Mouse (Mus musculus): ENCODE data around the gene Dock4.

Dock4 gene

GRCm38 (mm10) chr12:40445648-40446449, at the start of gene Dock4, which contains the start of gene Zfp277:
Dock4 (plus strand) TSS chr12:40445952.
Zfp277 (minus strand) TSS chr12:40445902.
- under 1% methylated on average over 69 of the region's 80 CpGs for WGBS

DNA sequence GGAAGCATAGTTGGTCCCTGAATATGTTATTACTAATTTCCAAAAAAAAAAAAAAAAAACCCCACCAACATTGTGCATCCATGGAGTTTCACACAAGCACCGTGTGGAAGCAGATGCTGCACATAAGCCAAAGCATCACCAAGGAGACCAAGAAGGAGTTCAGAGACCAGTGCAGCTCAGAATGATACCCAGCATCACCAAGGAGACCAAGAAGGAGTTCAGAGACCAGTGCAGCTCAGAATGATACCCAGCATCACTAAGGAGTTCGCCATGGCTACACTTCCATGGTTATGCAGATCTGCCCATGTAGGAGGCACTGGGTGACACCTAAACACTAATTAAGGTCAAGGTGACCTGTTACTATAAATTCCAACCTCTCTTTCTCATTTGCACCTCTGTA, 46.8 kb upstream of the Dock4 start:
- 68% methylated on average over 2 of the region's 2 CpGs for WGBS

- 85% methylated on average over 2 of the region's 2 CpGs for WGBS
These were observed 46.4 kb upstream of the Dock4 start for GRCm38 (mm10) chr12:40399386-40399785.

GRCm38 (mm10) chr12:40399812-40400211, 45.9 kb upstream of the Dock4 start:
- 65% methylated on average over 10 of the region's 10 CpGs for WGBS

GRCm38 (mm10) chr12:40414682-40415311, 31.0 kb upstream of the Dock4 start:
- 38% methylated on average over 5 of the region's 5 CpGs for WGBS

- WGBS, result 37% methylated on average over 8 of the region's 8 CpGs
These were observed 30.3 kb upstream of the Dock4 start for GRCm38 (mm10) chr12:40415312-40415925.

DNA sequence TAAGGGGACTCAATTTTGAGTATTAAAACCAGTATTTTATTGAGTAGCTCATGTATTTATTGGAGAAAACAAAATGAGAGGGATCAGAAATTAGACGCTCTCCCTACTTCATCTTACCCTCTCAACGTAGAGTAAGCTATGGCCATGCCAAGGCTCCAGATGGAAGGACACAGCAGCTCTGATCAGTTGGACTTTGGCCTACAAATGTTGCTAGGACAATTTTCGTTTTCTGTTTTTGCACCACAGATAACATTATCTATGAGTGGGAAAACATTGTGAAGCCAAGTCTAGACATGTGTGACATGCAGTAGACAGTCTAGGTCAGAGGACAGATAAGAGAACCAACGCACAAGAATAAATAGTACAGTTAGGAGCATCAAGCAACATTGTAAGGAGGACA, 28.5 kb upstream of the Dock4 start:
- WGBS, result 91% methylated on average over 4 of the region's 4 CpGs

GRCm38 (mm10) chr12:40424991-40425390, 20.8 kb upstream of the Dock4 start:
- 89% methylated on average over 1 of the region's 1 CpGs for WGBS

- 91% methylated on average over 10 of the region's 10 CpGs for WGBS
These were observed 18.1 kb upstream of the Dock4 start for GRCm38 (mm10) chr12:40427606-40428005.

DNA sequence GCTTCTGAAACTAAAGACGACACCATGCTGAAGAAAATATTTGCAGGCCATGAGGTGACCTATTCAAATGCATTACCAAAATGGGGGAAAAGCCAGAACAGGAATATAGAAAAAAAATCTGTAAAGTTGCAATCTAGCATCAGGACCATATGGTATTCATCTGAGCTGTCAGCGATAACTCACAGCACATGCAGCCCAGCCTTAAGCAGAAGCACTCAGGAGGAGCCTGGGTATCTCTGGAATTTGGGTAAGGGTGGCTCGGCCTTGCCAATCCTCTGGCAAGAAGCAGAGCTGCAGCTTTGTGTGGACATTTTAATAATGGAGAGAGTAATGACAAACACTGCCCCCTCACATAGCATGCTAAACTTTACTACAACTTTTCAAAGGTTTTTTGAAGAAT, 15.8 kb upstream of the Dock4 start:
- WGBS, result 69% methylated on average over 3 of the region's 3 CpGs

DNA sequence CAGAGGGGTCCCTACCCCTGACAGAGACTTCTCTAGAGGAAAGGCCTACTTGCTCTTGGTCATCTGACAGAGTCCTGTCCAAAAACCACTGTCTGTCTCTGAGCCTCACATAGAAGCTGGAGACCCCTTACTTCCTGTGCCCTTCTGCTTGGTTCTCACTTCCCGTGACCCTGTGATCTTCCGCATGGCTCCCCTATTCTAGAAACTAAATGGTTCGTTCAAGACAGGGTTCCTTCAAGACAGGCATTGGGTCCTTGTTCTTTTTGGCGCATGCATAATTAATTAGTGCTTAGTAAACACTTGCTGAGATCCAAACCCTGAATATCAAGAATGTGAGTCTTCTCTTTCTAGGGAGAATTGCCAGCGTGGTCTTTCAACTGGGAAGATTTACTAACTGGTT, 14.7 kb upstream of the Dock4 start:
- 71% methylated on average over 5 of the region's 5 CpGs for WGBS

DNA sequence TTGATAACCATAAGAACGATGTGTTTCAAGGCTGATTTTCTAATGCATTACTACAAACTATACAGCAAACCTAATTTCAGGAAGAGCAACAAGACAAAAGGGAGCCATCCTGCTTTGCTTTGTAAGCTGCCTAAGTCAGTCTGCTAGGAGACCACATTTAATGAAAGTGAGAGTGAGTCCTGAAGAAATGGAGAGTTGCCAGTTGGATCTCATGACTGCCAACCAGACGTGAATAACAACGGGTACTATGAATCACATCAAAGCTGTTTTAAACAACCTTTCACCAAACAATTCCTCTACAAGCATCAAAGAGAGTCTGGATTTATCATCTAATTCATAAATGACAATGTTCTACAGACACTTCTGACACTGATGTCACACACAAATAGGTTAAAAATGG, 11.7 kb upstream of the Dock4 start:
- WGBS, result 27% methylated on average over 3 of the region's 3 CpGs

DNA sequence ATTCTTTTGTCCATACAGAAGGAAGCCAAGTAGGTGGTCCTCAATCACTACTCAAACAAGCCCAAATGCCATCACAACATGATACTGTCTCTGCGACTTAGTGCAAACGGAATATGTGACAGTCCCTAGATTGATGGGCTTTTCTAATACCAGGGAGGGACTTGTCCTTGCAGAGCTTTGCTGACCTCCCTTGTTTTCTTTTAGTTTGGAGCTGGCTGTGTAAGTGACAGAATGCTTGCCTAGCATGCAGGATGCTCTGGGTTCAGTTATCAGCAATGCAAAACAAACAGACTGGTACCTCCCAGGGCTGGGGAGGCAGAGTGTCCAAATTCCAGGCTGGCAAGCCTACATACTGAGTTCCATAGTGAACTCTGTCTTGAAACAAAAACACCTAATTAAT, 7.7 kb upstream of the Dock4 start:
- WGBS, result 71% methylated on average over 2 of the region's 2 CpGs

DNA sequence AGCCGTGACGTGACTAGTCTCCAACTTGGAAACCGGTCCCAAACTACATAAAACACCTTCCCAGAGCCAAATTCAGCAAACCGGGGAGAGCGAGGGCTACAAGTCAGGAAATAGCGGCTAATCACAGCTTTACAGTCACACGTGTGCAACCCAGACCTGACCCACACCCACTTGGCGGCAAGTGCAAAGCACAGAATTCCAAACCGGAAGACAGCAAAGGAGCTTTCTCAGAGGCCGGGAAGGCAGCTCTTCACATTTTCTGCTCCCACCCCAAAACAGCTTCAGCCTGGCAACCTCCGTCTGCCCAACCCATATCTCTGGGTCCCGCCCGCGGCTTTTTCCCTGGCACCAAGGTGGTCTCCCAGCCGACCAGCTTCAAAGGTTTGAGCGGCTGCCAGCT, 546 bp upstream of the Dock4 start:
- under 1% methylated on average over 16 of the region's 16 CpGs for WGBS

DNA sequence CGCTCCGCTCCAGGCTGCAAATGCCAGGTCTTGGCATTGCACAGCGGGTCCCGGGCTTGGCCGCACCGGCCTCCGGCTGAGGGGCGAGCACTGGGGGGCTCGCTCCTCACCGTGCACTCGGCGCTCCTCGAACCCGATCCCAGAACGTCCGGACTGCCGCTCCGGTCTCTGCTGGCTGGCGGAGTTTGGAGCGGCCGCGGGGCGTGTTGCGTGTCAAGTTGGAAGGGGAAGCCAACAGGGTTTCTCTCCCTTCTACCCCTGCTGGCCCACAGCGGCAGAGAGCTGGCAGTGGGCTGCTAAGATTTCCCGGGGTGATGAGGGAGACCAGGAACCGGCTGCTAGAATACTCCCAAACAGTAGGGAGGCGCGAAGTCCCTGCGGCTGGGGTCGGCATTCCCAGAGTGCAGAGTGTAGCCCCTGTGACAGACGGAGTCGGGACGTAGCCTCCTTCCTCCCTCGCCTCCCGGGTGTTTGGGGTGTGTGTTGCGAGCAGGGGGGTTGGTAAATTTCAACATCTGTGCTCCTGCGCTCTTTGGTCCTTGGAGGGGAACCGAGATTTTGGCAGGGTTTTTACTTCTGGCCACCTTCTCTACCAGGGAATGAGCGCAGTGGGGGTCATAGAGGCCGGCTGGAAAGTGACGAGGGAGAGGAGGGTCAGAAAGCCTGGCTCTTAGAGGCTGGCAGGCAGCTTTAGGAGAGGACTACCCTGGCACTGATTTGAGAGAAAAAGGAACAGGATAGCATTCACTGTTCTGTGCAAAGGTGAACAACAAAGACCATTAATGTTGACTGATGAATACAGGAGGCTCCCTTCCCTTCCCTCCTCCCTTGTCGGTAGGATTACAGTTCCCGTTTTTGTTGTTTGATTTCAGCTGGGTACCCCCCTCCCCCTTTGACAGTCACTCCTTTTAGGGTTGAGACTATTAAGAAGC, 964 bp downstream of the Dock4 start:
- WGBS, result under 1% methylated on average over 44 of the region's 44 CpGs

- 22% methylated on average over 10 of the region's 10 CpGs for WGBS
These were observed 2.0 kb downstream of the Dock4 start for GRCm38 (mm10) chr12:40447561-40448355.

DNA sequence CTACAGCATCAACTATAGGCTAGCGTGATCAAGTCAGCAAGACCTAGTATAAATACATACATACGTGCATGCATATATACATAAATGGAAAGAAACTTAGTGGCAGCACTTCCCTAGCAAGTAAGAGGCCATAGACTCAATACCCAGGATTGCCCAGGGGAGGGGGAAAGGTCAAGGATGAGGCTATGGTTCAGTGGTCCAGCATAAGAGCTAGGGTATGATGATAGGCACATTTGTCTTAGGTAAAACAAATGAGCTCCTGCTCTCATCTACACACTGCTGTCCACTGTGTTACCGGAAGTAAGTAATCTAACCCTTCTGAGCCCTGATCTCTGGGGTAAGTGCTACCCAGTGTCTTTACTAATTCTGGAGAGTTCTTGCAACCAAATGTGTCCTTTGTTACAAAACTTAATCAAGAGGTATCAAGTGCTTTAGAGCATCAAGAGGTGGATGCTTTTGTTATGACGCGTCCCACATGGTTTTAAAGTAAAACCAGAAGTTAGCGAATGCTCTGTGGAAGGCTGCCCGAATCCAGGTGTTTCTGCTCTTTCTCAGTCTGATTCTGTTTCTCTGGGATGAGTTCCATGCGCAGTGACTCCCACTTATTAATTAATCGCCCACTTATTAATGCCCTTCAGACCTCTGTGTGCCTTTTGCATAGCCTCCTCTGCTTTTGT, 3.5 kb downstream of the Dock4 start:
- 82% methylated on average over 9 of the region's 9 CpGs for WGBS

- WGBS, result 80% methylated on average over 2 of the region's 2 CpGs
These were observed 10.8 kb downstream of the Dock4 start for GRCm38 (mm10) chr12:40456517-40456916.

- 60% methylated on average over 3 of the region's 3 CpGs for WGBS
These were observed 13.2 kb downstream of the Dock4 start for GRCm38 (mm10) chr12:40458977-40459376.

DNA sequence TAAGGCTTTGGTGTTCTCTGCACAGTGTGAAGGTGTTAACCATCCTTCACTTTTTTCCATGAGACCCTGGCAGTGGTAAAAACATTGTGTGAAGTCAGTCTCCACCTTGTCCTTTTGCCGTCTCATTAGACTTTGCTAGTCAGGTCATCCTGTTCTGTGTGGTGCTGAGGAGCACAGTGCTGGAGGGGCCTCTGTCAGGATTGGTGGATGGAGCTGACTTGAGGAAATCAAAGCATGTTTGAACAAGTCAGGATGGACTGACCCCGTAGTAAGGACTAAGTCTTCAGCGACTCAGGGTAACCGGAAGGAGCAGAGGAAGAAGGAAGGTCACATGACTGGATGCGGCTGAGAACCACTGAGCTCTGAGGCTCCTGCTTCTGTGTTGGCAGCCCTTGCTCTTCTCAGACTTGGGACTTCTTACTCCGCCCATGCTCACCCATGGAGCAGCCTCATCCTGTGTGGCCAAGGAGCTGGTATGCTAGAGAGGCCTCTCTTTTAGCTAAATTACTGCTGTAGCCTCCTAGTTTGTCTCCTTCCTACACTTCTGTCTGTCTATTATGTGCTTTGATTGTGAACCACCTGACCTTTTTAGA, 14.0 kb downstream of the Dock4 start:
- WGBS, result 76% methylated on average over 6 of the region's 6 CpGs
